Mouse (Mus musculus) CD4-positive, CD25-positive, alpha-beta regulatory T cell, adult 4 months (primary cell): ENCODE data around the gene Slc16a9. TPM values are rescaled to one million over a fixed set of nuclear protein-coding genes. Genes with fewer than 3 reads are reported as not detected.
"Not testable (repeated sequence)": the region's sequence is repeated elsewhere in the genome, so short reads cannot be mapped to it uniquely, and the experiment has no call there.

Experiments
- ATAC-seq: one replicate; pipeline ENCODE4 v1.8.0; 2017
- polyA plus RNA-seq, 2 experiments: library from polyadenylated mRNA; unstranded; fragments of 100-300 nt; shearing (Covaris generic); gene quantifications; one replicate each; pipeline ENCODE4 v1.2.1; 2017

Gene Slc16a9
- not detected for polyA plus RNA-seq

DNA sequence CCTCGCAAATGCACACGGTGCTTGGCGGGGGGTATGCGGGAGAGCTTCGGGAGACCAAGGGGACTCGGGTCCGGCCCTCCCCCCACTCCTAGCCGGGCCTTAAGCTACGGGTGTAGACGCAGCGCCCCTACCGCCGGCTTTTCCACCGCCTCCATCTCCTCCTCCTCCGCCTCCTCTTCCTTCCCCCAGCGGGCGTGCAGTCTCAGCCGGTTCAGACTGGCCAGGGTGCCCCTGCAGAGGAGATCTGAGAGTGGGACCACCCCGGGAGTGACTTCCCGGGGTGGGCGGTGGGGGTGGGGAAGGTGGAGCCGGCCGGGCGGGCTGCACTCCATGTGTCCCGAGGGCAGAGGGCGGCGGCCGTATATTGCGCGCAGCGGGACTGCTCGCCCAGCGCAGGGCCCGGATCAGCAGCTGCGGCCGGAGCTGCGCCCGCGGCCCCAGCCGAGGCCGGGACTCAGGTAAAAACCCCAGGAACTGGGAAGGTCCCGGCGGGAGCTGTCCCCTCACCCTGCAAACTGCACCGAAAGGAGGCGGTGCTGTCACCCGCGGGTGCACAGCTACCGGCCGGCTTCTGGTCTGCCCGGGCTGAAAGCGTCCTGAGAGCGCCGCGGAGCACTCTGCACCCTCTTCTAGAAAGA, at the start of gene Slc16a9:
Slc16a9 (plus strand) TSS at position 180 of the 638 bp plus-strand sequence.
- no peak for ATAC-seq

GRCm38 (mm10) chr10:70195279-70195678, 49.6 kb upstream of the Slc16a9 start:
- ATAC-seq = no peak

DNA sequence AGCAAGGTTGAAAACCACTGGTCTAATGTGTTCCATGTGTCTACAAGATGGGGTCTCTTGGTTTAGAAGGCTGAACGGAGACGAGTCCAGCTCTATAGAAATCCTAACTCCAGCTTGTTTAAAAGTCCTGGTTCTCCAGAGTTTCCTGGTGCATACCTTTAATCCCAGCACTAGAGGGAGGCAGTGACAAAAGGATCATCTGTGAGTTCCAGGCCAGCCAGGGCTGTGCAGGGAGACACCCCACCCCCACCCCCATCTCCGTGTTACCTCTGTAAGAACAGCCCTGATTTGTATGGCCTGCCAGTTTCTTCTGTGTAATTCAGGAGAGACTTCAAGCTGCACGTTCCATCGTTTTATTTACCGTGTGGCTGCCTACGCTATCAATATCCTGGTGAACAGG, 49.1 kb upstream of the Slc16a9 start:
- ATAC-seq = no peak

- ATAC-seq = no peak
Observed at GRCm38 (mm10) chr10:70196666-70197065, 48.2 kb upstream of the Slc16a9 start.

DNA sequence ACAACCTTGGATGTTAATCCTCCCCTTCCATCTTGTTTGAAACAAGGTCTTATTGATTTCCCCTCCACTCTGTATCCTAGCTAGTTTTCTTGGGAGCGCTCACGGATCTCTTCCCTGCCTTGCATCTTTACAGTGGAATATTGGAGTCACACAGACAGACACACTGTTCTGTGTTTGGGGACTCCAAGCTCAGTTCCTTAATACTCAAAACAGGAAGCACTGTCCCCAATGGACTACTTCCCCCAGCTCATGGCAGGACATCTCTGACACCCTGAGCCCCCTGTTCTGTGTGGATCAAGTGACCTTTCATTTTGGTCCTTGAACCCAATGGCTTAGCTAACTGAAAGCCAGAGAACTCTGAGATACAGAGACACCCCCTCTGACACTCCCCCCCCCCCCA, 47.3 kb upstream of the Slc16a9 start:
- no peak for ATAC-seq

GRCm38 (mm10) chr10:70198012-70198411, 46.9 kb upstream of the Slc16a9 start:
- no peak for ATAC-seq

- ATAC-seq = no peak
Observed at GRCm38 (mm10) chr10:70198951-70199463, 45.9 kb upstream of the Slc16a9 start.

- no peak for ATAC-seq
Observed at GRCm38 (mm10) chr10:70199466-70200210, 45.3 kb upstream of the Slc16a9 start.

DNA sequence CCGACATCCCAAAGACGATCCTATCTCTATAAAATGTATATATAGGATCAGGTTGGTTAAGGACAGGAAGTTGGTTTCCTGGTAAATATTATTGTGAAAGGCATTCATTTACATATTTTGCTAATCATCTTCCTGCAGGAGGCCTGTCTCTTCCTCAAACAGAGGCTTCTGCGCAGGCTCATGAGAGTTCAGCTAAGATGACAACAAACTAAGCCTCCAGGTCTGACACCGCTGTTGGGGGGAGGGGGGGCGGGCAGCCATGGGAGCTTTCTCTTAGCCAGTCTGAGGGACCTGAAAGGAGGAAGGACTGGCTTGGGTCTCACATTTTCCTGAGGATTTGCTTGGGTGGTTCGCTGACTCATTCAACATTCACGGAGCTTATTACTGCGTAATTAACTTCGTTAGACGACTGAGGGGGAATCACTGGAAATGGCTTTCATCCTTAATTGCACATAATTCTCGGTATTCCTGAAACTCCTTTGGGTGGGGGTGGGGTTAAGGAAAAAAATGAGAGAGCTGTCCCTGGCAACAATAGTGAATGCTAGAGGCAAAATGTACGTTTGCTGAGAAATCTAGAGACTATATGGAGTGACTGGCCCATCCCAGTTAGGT, 43.9 kb upstream of the Slc16a9 start:
- no peak for ATAC-seq

- no peak for ATAC-seq
Observed at GRCm38 (mm10) chr10:70204505-70205399, 40.1 kb upstream of the Slc16a9 start, which contains the start of gene Mrln. TSS of gene Mrln (plus strand) at chr10:70204664.

GRCm38 (mm10) chr10:70211281-70211680, 33.6 kb upstream of the Slc16a9 start:
- no peak for ATAC-seq

GRCm38 (mm10) chr10:70220971-70221370, 23.9 kb upstream of the Slc16a9 start:
- ATAC-seq = no peak

DNA sequence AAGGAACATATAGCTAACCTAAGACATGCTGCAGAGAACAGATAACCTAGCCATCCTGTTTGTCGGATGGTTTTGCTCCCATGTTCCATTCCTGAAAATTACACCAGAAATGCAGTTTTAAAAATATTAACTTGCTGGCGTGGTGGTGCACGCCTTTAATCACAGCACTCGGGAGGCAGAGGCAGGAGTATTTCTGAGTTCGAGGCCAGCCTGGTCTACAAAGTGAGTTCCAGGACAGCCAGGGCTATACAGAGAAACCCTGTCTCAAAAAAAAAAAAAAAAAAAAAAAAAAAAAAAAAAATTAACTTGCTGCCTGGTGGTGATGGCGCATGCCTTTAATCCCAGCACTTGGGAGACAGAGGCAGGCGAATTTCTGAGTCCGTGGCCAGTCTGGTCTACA, 22.7 kb upstream of the Slc16a9 start:
- not testable (repeated sequence) for ATAC-seq

DNA sequence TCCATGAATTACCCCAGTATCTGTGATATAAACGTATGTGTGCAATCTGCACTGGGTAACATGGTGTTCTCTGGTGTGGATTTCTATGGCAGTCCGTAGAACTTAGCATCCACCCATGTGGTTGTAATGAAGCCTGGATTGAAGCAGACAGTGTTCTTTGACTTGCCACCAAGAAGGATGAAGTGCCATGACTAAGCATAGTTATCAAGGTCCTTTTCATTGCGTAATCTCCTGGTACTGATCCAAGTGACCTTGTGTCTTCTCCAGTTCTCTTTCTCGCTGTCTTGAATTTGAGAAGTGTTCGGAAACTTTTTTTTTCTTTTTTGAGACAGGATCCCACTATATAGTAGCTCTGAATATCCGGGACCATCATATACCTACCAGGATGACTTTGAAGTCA, 20.3 kb upstream of the Slc16a9 start:
- ATAC-seq = no peak

DNA sequence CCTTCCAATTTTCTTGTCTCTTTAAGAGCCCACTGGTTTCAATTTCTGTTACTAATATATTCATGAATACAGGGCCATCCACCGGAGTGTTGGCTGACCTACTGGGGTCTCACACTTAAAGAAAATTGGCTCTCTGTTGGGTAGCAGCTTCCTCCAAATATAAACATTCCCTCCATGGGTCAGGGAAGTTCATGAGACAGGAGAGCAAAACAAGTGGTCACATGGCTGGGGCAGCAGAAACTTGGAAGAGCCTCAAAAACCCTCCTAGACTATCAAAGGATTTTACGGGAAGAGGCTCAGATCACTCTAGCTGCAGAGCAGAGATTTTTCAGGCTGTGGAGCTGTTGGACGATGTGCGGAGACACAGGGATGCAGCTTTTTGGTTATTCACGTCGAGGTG, 19.1 kb upstream of the Slc16a9 start:
- ATAC-seq = no peak

GRCm38 (mm10) chr10:70226608-70227007, 18.3 kb upstream of the Slc16a9 start:
- no peak for ATAC-seq

DNA sequence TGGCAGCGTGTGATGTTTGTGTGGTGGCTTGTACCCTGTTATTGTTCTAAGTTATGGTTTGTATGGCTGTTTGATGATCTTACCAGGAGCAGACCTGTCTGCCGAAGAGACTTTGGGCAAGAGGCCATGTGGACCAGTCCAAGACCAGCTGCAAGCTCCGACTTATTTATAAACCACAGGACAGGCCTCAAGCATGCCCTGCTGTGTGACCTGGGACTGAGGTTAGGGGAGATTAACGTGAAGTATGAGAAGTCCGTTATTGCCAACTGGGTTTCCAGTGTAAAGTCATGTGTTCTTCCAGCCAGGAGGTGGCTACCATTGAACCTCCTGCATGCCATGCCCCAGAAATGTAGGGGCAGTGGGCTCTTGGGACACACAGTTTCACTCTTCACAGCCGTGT, 14.5 kb upstream of the Slc16a9 start:
- no peak for ATAC-seq

DNA sequence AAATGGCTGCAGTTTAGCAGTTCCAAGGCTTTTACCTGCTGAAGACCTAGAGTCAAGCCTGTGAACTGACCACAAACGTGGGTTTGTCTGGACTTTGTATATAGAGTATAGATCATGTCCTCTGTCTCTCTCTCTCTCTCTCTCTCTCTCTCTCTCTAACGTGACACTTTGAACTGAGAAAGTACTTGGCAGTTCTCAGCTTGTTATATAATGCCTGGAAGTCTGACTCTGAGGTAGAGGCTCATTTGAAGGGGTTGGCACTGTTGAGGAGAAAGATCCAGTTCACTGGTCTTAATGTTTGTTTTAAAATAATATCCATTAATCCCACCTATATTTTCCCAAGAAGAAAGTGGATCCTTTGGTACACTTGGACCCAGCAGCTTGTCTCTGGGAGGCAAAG, 7.0 kb upstream of the Slc16a9 start:
- no peak for ATAC-seq

DNA sequence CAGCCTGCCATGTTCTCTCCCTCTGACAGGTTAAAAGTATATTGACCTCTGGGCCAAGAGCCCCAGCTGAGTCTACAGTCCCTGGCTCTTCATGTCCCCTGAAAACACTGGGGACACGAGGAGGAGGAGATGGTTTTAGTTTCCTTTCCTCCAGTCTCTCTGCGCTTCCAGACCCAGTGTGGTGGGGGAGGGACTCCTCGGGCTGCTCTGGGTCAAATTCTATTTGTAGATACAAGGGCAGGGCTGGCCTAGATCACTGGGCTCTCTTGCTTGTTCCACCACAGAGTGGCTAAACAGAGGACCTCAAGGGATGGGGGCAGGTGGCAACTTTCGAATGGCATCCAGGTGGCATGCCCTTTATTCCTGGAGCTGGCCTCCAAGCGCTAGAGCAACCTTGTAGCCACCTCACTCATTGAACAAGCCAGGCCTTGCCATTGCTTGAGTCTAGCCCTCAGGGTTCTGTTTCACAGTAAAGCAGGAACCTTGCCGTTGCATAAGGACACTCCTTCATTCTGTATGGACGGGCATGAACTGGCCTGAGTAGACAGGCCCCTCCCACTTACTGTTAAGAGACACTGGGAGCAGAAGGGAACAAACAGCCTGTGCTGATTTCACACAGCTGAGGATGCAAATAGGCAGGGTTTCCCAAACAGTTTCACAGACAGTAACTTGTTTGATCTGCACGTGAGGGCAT, 2.0 kb upstream of the Slc16a9 start:
- ATAC-seq = no peak

GRCm38 (mm10) chr10:70245559-70245945, 652 bp downstream of the Slc16a9 start:
- no peak for ATAC-seq

DNA sequence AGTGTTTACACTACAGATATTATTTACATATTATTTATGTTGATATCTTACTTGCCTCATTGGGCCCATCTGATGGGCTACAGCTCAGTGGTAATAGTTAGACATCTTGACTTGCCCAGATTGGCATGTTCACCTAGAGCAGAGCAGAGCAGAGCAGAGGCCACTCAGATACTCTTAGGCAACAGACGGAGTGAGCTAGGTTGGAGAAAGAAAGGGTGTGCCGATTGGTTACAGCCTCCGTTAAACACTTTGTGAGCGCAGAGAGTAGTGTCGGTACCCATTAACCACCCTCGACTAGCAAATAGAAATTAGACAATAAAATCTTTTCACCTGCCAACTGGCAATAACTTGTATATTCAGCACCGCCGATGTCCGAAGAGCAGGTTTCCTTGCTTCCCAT, 1.2 kb downstream of the Slc16a9 start:
- ATAC-seq = no peak

GRCm38 (mm10) chr10:70250354-70250753, 5.5 kb downstream of the Slc16a9 start:
- no peak for ATAC-seq
